Mouse (Mus musculus) midbrain, postnatal 0 days (tissue): ENCODE results near the gene Erich6. TPM values are rescaled to one million over a fixed set of nuclear protein-coding genes. Genes with fewer than 3 reads are reported as not detected.
A peak's percentile ranks its signal among the peaks of the same experiment; 100 is the strongest.

Experiments
- ATAC-seq: fragments of 200-750 bp; cut with Nextera tagmentation; 2 replicates; pipeline ENCODE4 v1.8.0; 2017; ENCODE audit warnings: moderate number of reproducible peaks, mild to moderate bottlenecking, moderate TSS enrichment, moderate library complexity; ENCODE audit not compliant: low FRiP score
- DNase-seq: peaks from one replicate; pipeline ENCODE4 v3.0.0-alpha.2; 2015; ENCODE audit warnings: low spot score
- H3K27ac ChIP-seq: fragments of 300-500 bp; sonication (generic); 2 replicates; pipeline ENCODE4 v1.5.1; 2014; ENCODE audit warnings: low read depth, mild to moderate bottlenecking, low read length, mixed read lengths
- H3K27me3 ChIP-seq: fragments of 300-500 bp; sonication (generic); 2 replicates; pipeline ENCODE4 v1.6.1; 2014; ENCODE audit warnings: low read length, control low read depth, mixed read lengths; ENCODE audit not compliant: insufficient read depth
- H3K36me3 ChIP-seq: fragments of 300-500 bp; sonication (generic); 2 replicates; pipeline ENCODE4 v1.6.1; 2014; ENCODE audit warnings: low read length, control low read depth, mixed read lengths; ENCODE audit not compliant: insufficient read depth
- H3K4me1 ChIP-seq: fragments of 300-500 bp; sonication (generic); 2 replicates; pipeline ENCODE4 v1.6.1; 2014; ENCODE audit warnings: mild to moderate bottlenecking, control low read depth, antibody characterized with exemption, low read length, mixed read lengths; ENCODE audit not compliant: insufficient read depth
- H3K4me2 ChIP-seq: fragments of 300-500 bp; sonication (generic); 2 replicates; pipeline ENCODE4 v1.6.1; 2014; ENCODE audit warnings: low read depth, mild to moderate bottlenecking, low read length, mixed read lengths; ENCODE audit not compliant: poor library complexity, severe bottlenecking
- H3K4me3 ChIP-seq: fragments of 300-500 bp; sonication (generic); 2 replicates; pipeline ENCODE4 v1.5.1; 2014; ENCODE audit warnings: low read depth, mild to moderate bottlenecking, low read length, moderate library complexity
- H3K9ac ChIP-seq: fragments of 300-500 bp; sonication (generic); replicated peaks from 2 replicates; pipeline ENCODE4 v1.6.1; 2014; ENCODE audit warnings: mild to moderate bottlenecking, low read length, moderate library complexity, mixed read lengths; ENCODE audit not compliant: poor library complexity, severe bottlenecking
- H3K9me3 ChIP-seq: fragments of 300-500 bp; sonication (generic); 2 replicates; pipeline ENCODE4 v1.6.1; 2016; ENCODE audit warnings: low read length, control low read depth
- CTCF ChIP-seq: IDR thresholded peaks from 2 replicates; pipeline ENCODE4 v1.5.1; 2016; ENCODE audit warnings: antibody characterized with exemption, mild to moderate bottlenecking
- WGBS: fragments of 180-500 bp; shearing (Covaris S2); extraction: QIAGEN DNeasy Blood & Tissue Kit; methylation state at CpG from one replicate; pipeline ENCODE4 v1.1.7; 2014; 5-methylcytosine and 5-hydroxymethylcytosine counted together
- polyA plus RNA-seq: library from polyadenylated mRNA; unstranded; fragments of >200 nt; fragmentation: Nextera tagmentation; extraction: Ambion mirVana; gene quantifications from 2 replicates; pipeline ENCODE4 v1.2.1, GENCODE M21; 2015
- total RNA-seq: library from RNA; depleted of rRNA; stranded (reverse); fragments of >200 nt; gene quantifications from 2 replicates; pipeline ENCODE4 v1.2.3, GENCODE M21; 2014; rRNA removed

The Erich6 gene
- 0.66 and 1.5 TPM in 2 replicates for total RNA-seq
- 0.20 and 0.44 TPM in 2 replicates for polyA plus RNA-seq

GRCm38 (mm10) chr3:58636406-58637295 lies at the start of gene Erich6:
Gene Erich6 (minus strand): TSS chr3:58637207.
- peaks cover 2% of the 10 kb centered on the region; the same call in 1 of the 2 replicates for H3K4me1 ChIP-seq
- DNase-seq (peak; percentile 66), ATAC-seq (peak; percentile 70)
- H3K27ac ChIP-seq = no peak within 1 kb of the TSS
- H3K9me3 ChIP-seq = no peaks in the 10 kb centered on the region
- no peaks in the 10 kb centered on the region for H3K36me3 ChIP-seq
- peak within 1 kb of the TSS; percentile 52 for H3K9ac ChIP-seq
- under 1% methylated on average over 34 of the region's 34 CpGs for WGBS
- no peaks in the 10 kb centered on the region for H3K27me3 ChIP-seq
- H3K4me2 ChIP-seq = peak within 1 kb of the TSS; percentile 90
- TF ChIP-seq CTCF = no peak
- peak within 1 kb of the TSS; percentile 48 for H3K4me3 ChIP-seq

DNA sequence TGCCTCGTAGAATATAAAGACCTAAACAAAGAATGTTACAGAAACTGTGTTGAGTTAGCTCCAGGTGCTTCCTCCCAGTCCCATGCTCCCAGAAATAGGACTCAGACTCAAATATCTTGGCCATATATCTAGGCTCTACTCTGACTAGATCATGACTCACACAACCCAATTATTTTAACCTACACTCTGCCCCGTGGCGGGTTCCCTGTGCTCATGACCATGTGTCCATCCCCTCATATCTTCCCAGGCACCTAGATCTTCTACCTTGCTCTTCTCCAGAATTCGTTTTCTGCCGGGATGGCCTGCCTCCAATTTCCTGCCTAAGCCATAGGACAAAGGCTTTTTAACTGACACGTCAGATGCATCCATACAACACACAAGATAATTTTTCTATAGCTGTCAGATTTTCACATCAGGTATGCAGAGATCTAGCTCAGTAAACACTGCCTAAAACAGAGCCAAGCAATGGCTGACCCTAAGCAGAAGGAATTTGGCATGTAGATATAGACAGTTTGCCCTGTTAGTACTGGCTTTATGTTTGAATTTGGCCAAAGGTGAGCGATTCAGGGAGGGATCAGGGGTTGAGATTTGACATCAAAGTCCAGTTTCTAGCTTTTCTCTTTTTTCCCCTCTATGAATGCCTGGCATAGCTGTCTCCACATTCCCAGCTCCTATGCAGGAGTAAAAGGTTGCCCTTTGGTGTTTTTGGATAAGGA lies 49.4 kb upstream of the Erich6 start:
- no peaks in the 10 kb centered on the region for H3K27me3 ChIP-seq
- no peak for TF ChIP-seq CTCF
- no peak overlapping the region for H3K4me2 ChIP-seq
- no peaks in the 10 kb centered on the region for H3K9me3 ChIP-seq
- H3K9ac ChIP-seq = no peak overlapping the region
- ATAC-seq (no peak), DNase-seq (no peak)
- no peaks in the 10 kb centered on the region for H3K36me3 ChIP-seq
- 89% methylated on average over 7 of the region's 7 CpGs for WGBS
- no peak overlapping the region for H3K4me3 ChIP-seq
- H3K4me1 ChIP-seq = peaks cover 7% of the 10 kb centered on the region; the same call in 1 of the 2 replicates
- no peak overlapping the region for H3K27ac ChIP-seq

DNA sequence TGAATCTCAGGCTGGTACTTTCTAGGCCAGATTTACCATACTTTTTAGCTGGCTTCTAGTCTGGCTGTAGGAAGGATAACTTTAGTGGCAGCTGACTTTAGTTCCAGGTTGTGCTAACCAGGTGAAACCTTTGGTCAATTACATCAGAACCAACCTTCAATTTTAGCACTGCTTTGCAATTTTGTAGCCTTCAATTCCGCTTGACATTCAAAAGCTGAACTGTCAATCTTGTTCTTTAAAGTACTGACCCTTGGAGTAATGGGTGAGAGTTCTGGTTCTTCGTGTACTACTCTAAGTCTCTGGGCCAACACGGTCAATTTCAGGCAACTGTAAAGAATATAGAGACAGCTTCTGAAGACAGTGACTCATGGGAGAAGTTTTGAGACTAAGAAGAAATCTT lies 48.4 kb upstream of the Erich6 start:
- TF ChIP-seq CTCF = no peak
- Histone ChIP-seq H3K9ac (no peak overlapping the region), H3K27me3 (no peaks in the 10 kb centered on the region), H3K27ac (no peak overlapping the region), H3K36me3 (no peaks in the 10 kb centered on the region), H3K4me2 (no peak overlapping the region), H3K9me3 (no peaks in the 10 kb centered on the region), H3K4me3 (no peak overlapping the region), H3K4me1 (peaks cover 7% of the 10 kb centered on the region; the same call in 1 of the 2 replicates)
- DNase-seq = no peak
- 95% methylated on average over 3 of the region's 3 CpGs for WGBS
- ATAC-seq = no peak

GRCm38 (mm10) chr3:58683346-58683745 lies 46.3 kb upstream of the Erich6 start:
- no peak overlapping the region for H3K27ac ChIP-seq
- H3K36me3 ChIP-seq = no peaks in the 10 kb centered on the region
- H3K4me3 ChIP-seq = no peak overlapping the region
- TF ChIP-seq CTCF = no peak
- H3K9ac ChIP-seq = no peak overlapping the region
- H3K9me3 ChIP-seq = no peaks in the 10 kb centered on the region
- H3K4me2 ChIP-seq = no peak overlapping the region
- WGBS = 89% methylated on average over 7 of the region's 7 CpGs
- H3K4me1 ChIP-seq = no peaks in the 10 kb centered on the region
- H3K27me3 ChIP-seq = no peaks in the 10 kb centered on the region
- no peak for ATAC-seq
- DNase-seq = no peak

GRCm38 (mm10) chr3:58682336-58682735 lies 45.3 kb upstream of the Erich6 start:
- H3K27me3 ChIP-seq = no peaks in the 10 kb centered on the region
- no peak overlapping the region for H3K9ac ChIP-seq
- H3K4me2 ChIP-seq = no peak overlapping the region
- 83% methylated on average over 4 of the region's 4 CpGs for WGBS
- no peak overlapping the region for H3K27ac ChIP-seq
- H3K4me1 ChIP-seq = no peaks in the 10 kb centered on the region
- no peaks in the 10 kb centered on the region for H3K9me3 ChIP-seq
- DNase-seq = no peak
- no peak for TF ChIP-seq CTCF
- no peak for ATAC-seq
- H3K4me3 ChIP-seq = no peak overlapping the region
- no peaks in the 10 kb centered on the region for H3K36me3 ChIP-seq

DNA sequence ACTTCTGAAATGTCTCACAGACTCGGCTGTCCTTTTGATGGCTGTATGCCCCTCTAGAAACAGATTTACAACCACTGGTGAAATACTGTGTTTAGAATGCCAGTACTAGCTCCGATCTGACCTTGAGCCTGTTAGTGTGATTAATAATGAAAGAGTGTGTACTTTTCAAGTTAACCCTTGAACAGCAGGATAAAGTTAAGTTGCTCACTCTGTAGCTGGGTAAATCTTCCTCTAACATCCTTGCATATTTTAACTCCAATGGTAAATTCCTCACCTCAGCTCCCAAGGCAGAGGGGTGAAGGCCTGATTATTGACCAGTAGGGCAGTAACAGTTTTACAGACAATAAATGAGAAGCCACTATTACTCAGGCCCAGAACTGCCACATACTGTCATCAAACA lies 44.8 kb upstream of the Erich6 start:
- Histone ChIP-seq H3K9me3 (no peaks in the 10 kb centered on the region), H3K4me3 (no peak overlapping the region), H3K27ac (no peak overlapping the region), H3K9ac (no peak overlapping the region), H3K4me2 (no peak overlapping the region), H3K27me3 (no peaks in the 10 kb centered on the region), H3K36me3 (no peaks in the 10 kb centered on the region), H3K4me1 (no peaks in the 10 kb centered on the region)
- no peak for TF ChIP-seq CTCF
- ATAC-seq = no peak
- no peak for DNase-seq
- WGBS = 52% methylated on average over 2 of the region's 2 CpGs
